ENCODE assay signal across 8 mouse cellular contexts in the genomic region with DNA sequence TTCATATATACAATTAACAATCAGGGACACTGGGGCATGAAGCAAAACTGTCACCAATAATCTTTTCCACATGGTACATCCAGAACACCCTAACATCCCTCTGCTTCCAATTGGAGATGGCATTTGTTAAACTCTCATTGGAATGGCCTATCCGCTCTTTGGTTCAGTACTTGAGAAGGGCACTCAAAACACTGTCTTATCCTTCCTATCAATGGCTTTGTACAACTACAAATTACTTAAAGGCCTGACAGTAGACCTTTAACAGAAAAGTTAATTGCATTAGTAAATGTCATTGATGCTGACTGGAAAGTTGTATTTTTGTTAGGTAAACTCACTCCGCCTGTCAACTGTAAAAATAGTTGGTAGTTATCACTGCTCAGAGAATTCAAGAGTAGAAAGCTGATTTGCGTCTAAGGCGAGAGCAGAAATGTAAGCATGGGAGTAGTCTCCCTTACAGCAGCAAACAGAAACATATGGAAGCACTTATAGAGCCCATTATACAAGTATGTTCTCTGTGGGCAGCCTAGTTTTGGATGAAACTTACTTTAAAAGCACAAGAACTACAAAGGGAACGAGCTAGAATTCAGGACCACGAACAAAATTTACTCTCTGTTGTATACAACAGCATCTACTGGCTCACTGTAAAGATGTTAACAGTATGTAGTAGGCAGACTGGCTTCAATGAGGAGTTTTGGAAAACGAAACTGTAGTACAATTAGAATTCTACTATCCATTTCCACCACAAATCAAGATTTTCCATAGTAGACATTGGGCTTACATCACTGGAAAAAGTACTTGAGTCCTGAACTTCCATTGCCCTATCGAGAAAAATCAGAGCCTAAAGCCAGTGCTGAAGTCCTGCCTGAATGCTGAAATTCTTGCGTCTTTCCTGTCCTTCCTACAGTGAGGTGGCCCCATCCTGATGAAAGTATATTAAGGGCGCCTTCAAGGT.
DNase-seq lines count a peak whose midpoint lies in the region; ATAC-seq lines count a peak whose summit lies in the region.

No protein-coding gene starts in this region.

- intact Hi-C loops in gastrocnemius, postnatal 14 days (cut with DNase I; ENCODE audit: low total_unique reads) = no loop called here

- peak overlapping the region; percentile 75 for H3K4me2 ChIP-seq in forebrain, embryonic 12.5 days
- H3K4me2 ChIP-seq in liver, embryonic 11.5 days = peak overlapping the region; percentile 87

- 53% methylated on average over 10 of the region's 10 CpGs for WGBS in forebrain, embryonic 12.5 days
- 59% methylated on average over 10 of the region's 10 CpGs for WGBS in liver, embryonic 11.5 days

- H3K4me3 ChIP-seq in forebrain, embryonic 12.5 days (replicated peaks) = peak overlapping the region; percentile 93
- H3K4me3 ChIP-seq in liver, embryonic 11.5 days (ENCODE audit: low read depth, low read length) = peak overlapping the region; percentile 95

- DNase-seq in embryo, embryonic 10.5 days (ENCODE audit: low spot score) = peak; percentile 57
- no peak for DNase-seq in embryo, embryonic 9.5 days (ENCODE audit: extremely low spot score)
- peak; percentile 38 for DNase-seq in 416B (ENCODE audit: low read depth)
- no peak for DNase-seq in liver, embryonic 11.5 days (ENCODE audit: low spot score)
- DNase-seq in urinary bladder, postnatal 25 days (ENCODE audit: low spot score) = no peak
- DNase-seq in gastrocnemius, postnatal 14 days = no peak

- H3K4me1 ChIP-seq in forebrain, embryonic 12.5 days = peaks cover 26% of the 10 kb centered on the region
- H3K4me1 ChIP-seq in liver, embryonic 11.5 days (replicated peaks; ENCODE audit: control insufficient read depth, insufficient read depth, low read length) = peaks cover 19% of the 10 kb centered on the region

- no peak overlapping the region; the same call in 1 of the 2 replicates for H3K27ac ChIP-seq in forebrain, embryonic 12.5 days
- H3K27ac ChIP-seq in liver, embryonic 11.5 days (ENCODE audit: low read depth, low read length) = peak overlapping the region; percentile 5; the same call in 1 of the 2 replicates

- no peaks in the 10 kb centered on the region for H3K9me3 ChIP-seq in forebrain, embryonic 12.5 days
- no peaks in the 10 kb centered on the region for H3K9me3 ChIP-seq in liver, embryonic 11.5 days (ENCODE audit: control insufficient read depth, low read length)

- no peaks in the 10 kb centered on the region for H3K27me3 ChIP-seq in forebrain, embryonic 12.5 days
- H3K27me3 ChIP-seq in liver, embryonic 11.5 days (replicated peaks; ENCODE audit: control insufficient read depth, insufficient read depth, low read length) = no peaks in the 10 kb centered on the region

- no peak for ATAC-seq in forebrain, embryonic 12.5 days (ENCODE audit: low FRiP score)
- no peak for ATAC-seq in liver, embryonic 11.5 days (replicated peaks; ENCODE audit: low FRiP score)
- no peak for ATAC-seq in megakaryocyte progenitor cell, adult 5-6 weeks (replicated peaks; ENCODE audit: poor library complexity)

- H3K36me3 ChIP-seq in forebrain, embryonic 12.5 days (replicated peaks) = peaks cover 23% of the 10 kb centered on the region
- H3K36me3 ChIP-seq in liver, embryonic 11.5 days (ENCODE audit: control insufficient read depth, insufficient read depth, low read length) = peaks cover 13% of the 10 kb centered on the region

- peak overlapping the region; percentile 99 for H3K9ac ChIP-seq in forebrain, embryonic 12.5 days
- peak overlapping the region; percentile 100 for H3K9ac ChIP-seq in liver, embryonic 11.5 days (ENCODE audit: low read depth, low read length)

Comparison
In these comparisons a context has a peak if more than half of its experiments do, and no peak if none do; other contexts are left out.
1. DNase-seq: peak in embryo, embryonic 10.5 days (single experiment) and 416B (single experiment); none in embryo, embryonic 9.5 days (single experiment), liver, embryonic 11.5 days (single experiment), urinary bladder, postnatal 25 days (single experiment) and gastrocnemius, postnatal 14 days (single experiment).